Mouse (Mus musculus) thymus, adult 2 months (tissue): ENCODE data around the gene Aff3. TPM values are rescaled to one million over a fixed set of nuclear protein-coding genes. Genes with fewer than 3 reads are reported as not detected.

Experiments used
- DNase-seq: peaks from one replicate; pipeline ENCODE4 v3.0.0; 2021
- H3K27ac ChIP-seq: fragments of 200-500 bp; 2 replicates; pipeline ENCODE4 v1.5.1; 2012; ENCODE audit warnings: low read length, control low read depth; ENCODE audit not compliant: control insufficient read depth, insufficient read depth
- H3K27me3 ChIP-seq: fragments of 200-500 bp; 2 replicates; pipeline ENCODE4 v1.6.1; 2012; ENCODE audit warnings: mild to moderate bottlenecking, low read length, moderate library complexity, mixed read lengths; ENCODE audit not compliant: control insufficient read depth, insufficient read depth
- H3K36me3 ChIP-seq: fragments of 200-500 bp; 2 replicates; pipeline ENCODE4 v1.6.1; 2012; ENCODE audit warnings: mild to moderate bottlenecking, low read length, moderate library complexity; ENCODE audit not compliant: control insufficient read depth, insufficient read depth
- H3K4me1 ChIP-seq: fragments of 200-500 bp; replicated peaks from 2 replicates; pipeline ENCODE4 v1.6.1; 2012; ENCODE audit warnings: low read length; ENCODE audit not compliant: control insufficient read depth, insufficient read depth
- H3K4me3 ChIP-seq: fragments of 200-500 bp; 2 replicates; pipeline ENCODE4 v1.5.1; 2012; ENCODE audit warnings: mild to moderate bottlenecking, low read length, control low read depth, moderate library complexity; ENCODE audit not compliant: control insufficient read depth, insufficient read depth
- CTCF ChIP-seq: fragments of 200-500 bp; IDR thresholded peaks from 2 replicates; pipeline ENCODE4 v1.5.1; 2012; ENCODE audit warnings: mild to moderate bottlenecking, control low read depth, low read length, moderate library complexity, borderline replicate concordance; ENCODE audit not compliant: control insufficient read depth, poor library complexity, insufficient read depth; ENCODE audit errors: extremely low read depth
- POLR2A ChIP-seq: fragments of 200-500 bp; IDR thresholded peaks from 2 replicates; pipeline ENCODE4 v1.6.1; 2012; ENCODE audit warnings: mild to moderate bottlenecking, low read length, control low read depth, moderate library complexity; ENCODE audit not compliant: control insufficient read depth, poor library complexity, insufficient read depth; ENCODE audit errors: extremely low read depth
- WGBS: fragments of 180-500 bp; shearing (Covaris S2); methylation state at CpG from one replicate; pipeline ENCODE4 v1.1.7; 2018; 5-methylcytosine and 5-hydroxymethylcytosine counted together
- polyA plus RNA-seq: library from polyadenylated mRNA; depleted of rRNA; stranded (reverse); fragments of >200 nt; gene quantifications from 2 replicates; pipeline ENCODE4 v1.2.3, GENCODE M21; 2012

Gene Aff3
- polyA plus RNA-seq, 1 experiment = 39.6 TPM

DNA sequence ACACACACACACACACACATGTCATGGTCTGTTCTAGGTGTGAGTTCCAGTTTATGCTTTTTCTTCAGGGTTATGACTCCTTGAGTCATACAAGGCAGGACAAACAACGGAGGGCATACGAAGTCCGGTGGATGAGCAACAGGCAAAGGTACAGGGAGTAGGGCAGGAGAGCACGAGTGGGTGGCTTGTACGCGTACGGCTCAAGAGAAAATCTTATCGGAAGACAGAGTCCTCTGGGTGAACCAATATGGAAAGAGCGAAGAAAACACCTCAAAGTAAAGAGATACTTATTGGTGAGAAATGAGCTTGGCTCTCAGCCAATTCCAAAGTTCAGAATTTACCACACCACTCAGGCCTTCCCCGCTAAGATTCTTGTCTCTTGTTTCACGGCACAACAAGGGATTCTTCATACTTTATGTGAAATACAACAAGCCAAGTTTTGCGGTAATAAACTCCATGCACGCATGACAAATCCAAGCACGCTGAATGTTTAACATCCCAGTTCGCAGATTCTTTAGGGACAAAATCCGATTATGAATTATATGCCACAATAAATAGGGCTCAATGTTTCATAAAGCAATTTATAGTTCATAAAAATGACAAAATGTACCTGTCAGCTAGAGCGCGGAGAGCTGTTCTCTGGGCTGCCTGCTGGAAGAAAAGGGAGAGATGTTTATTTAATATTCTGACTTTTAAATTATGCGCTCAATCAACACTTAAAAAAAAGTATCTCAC lies 412.6 kb downstream of the Aff3 start:
- Histone ChIP-seq H3K36me3 (no peaks in the 10 kb centered on the region), H3K4me3 (no peak overlapping the region), H3K4me1 (no peaks in the 10 kb centered on the region), H3K27ac (no peak overlapping the region), H3K27me3 (no peaks in the 10 kb centered on the region)
- TF ChIP-seq CTCF (no peak), POLR2A (no peak)
- WGBS = 94% methylated on average over 19 of the region's 19 CpGs
- DNase-seq = no peak

DNA sequence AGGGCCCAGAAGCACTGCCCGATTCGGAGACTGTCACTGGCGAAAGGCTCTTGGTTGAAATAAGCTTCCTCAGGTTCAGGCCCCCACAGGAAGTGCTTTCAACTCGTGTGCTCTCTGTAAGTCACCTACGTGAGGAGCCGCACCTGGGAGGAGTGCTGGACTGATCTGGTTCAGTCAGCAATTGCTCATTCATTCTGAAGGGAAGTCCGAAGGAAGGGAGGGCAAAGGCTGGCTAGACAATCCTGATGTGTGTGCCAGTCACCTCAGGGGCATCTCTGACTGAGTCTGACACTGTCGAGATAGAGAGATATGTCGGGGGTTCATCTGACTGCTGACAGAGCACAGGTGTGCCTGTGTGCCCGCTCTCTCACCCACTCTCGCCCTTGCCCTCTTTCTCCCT lies 413.3 kb downstream of the Aff3 start:
- H3K36me3 ChIP-seq = no peaks in the 10 kb centered on the region
- WGBS = 86% methylated on average over 11 of the region's 11 CpGs
- no peak for TF ChIP-seq POLR2A
- TF ChIP-seq CTCF = no peak
- no peaks in the 10 kb centered on the region for H3K4me1 ChIP-seq
- H3K27ac ChIP-seq = no peak overlapping the region
- no peaks in the 10 kb centered on the region for H3K27me3 ChIP-seq
- no peak overlapping the region for H3K4me3 ChIP-seq
- DNase-seq = no peak

DNA sequence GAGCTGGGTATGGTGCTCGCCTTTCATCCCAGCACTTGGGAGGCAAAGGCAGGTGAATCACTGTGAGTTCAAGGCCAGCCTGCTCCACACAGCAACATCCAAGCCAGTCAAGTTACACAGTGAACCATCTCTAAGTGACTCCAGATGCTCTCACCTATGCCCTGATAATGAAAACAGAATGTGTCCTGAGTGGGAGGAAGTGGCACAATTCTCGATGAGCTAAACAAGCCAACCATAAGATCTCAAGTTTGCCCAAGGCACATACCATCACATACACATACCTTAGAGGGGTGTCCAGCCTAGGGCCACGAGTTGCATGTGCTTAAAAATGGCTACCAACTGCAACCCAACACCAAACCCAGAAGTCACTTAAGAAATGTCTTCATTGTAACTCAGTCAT lies 414.5 kb downstream of the Aff3 start:
- H3K4me1 ChIP-seq = no peaks in the 10 kb centered on the region
- no peaks in the 10 kb centered on the region; the same call in 1 of the 2 replicates for H3K36me3 ChIP-seq
- H3K27ac ChIP-seq = no peak overlapping the region
- TF ChIP-seq POLR2A = no peak
- TF ChIP-seq CTCF = no peak
- WGBS = 91% methylated on average over 3 of the region's 3 CpGs
- DNase-seq = no peak
- no peaks in the 10 kb centered on the region for H3K27me3 ChIP-seq
- H3K4me3 ChIP-seq = no peak overlapping the region

DNA sequence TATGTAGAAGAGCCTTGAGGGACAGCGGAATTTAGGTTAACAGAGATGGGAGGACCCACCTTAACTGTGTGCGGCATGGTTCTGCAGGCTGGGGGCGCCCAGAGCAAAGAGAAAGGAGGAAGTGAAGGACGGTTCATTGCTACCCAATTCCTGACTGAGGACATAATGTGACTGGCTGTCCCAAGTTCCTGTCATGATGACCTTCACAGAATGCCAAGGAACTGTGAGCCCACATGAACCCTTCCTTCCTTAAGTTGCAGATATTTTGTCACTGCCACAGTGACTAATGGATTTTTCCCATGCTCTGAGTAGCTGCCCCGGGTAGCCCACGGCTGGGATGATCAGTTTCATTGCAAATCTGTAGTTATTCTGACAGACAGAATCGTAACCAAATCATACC lies 415.2 kb downstream of the Aff3 start:
- Histone ChIP-seq H3K36me3 (no peaks in the 10 kb centered on the region; the same call in 1 of the 2 replicates), H3K27ac (no peak overlapping the region), H3K4me3 (no peak overlapping the region), H3K4me1 (no peaks in the 10 kb centered on the region), H3K27me3 (no peaks in the 10 kb centered on the region)
- no peak for DNase-seq
- TF ChIP-seq CTCF (no peak), POLR2A (no peak)
- 93% methylated on average over 7 of the region's 7 CpGs for WGBS

DNA sequence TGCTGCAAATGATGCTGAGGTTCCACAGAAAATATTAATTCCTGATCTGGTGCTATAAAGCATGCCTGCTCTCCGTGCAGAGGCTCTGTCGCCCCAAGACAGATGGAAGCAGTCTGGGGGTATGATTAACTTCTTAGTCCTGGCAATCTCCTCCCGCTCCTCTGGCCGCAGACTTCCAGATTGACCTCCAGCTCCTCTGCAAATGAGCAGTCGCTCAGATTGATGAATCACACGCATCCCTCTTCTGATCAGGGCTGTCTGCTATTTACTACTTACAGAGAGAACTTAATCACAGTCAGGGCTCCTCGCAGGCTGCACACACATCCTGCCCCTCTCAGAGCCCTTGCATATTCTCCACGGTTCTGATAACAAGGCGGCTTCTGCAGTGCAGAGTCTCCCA lies 416.7 kb downstream of the Aff3 start:
- TF ChIP-seq CTCF (no peak), POLR2A (no peak)

DNA sequence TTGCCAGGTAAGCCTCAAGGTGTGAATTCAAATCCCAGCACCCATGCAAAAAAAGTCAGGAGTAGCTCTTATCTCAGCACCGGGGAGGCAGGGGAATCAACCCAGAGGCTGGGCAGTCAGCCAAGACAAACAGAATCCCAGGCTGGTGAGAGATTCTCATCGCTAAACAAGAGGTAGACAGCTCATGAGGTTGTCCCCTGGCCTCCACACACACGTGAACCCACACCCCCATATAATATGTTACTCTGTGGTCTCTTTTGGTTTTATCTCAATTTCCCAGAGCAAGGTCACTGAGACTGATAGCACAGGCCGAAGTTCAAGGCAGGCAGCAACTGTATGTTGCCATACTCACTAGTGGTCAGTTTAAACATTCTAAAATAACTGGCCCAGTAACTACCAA lies 422.2 kb downstream of the Aff3 start:
- no peaks in the 10 kb centered on the region for H3K27me3 ChIP-seq
- H3K4me1 ChIP-seq = no peaks in the 10 kb centered on the region
- no peaks in the 10 kb centered on the region; the same call in 1 of the 2 replicates for H3K36me3 ChIP-seq
- no peak for TF ChIP-seq CTCF
- no peak for TF ChIP-seq POLR2A
- no peak overlapping the region for H3K4me3 ChIP-seq
- H3K27ac ChIP-seq = no peak overlapping the region
- WGBS = 79% methylated on average over 4 of the region's 4 CpGs
- no peak for DNase-seq

More for the DNA sequence above, 416.7 kb downstream of the Aff3 start:
- DNase-seq = no peak
- Histone ChIP-seq H3K27me3 (no peaks in the 10 kb centered on the region), H3K36me3 (no peaks in the 10 kb centered on the region; the same call in 1 of the 2 replicates), H3K4me3 (no peak overlapping the region), H3K4me1 (no peaks in the 10 kb centered on the region), H3K27ac (no peak overlapping the region)
- WGBS = 94% methylated on average over 9 of the region's 9 CpGs
